Mouse (Mus musculus): ENCODE data around the gene Npff.

- TF ChIP-seq ZC3H11A (IDR thresholded peaks at IDR 0.05; ENCODE audit: low read depth, low read length) (no peak), EP300 (IDR thresholded peaks at IDR 0.05; ENCODE audit: low read length) (no peak), CTCF (conservative IDR thresholded peaks at IDR 0.05 in 1 of 2, IDR thresholded peaks at IDR 0.05 in 1 of 2; ENCODE audit: low read depth in 2 of 2, low read length in 2 of 2) (peak in 1 of 2 experiments; percentile 33; a peak in 2 of 4 replicates), POLR2AphosphoS2 (IDR thresholded peaks at IDR 0.05; ENCODE audit: low read depth, low read length) (no peak), MEF2A (IDR thresholded peaks at IDR 0.05; ENCODE audit: borderline replicate concordance, low read depth, low read length) (no peak), ELF1 (IDR thresholded peaks at IDR 0.05; ENCODE audit: low read depth, low read length) (no peak), TCF12 (IDR thresholded peaks at IDR 0.05; ENCODE audit: low read depth, low read length) (0 out of 2 replicates have a peak, but pooled peaks have one; percentile 3), USF2 (conservative IDR thresholded peaks at IDR 0.05; ENCODE audit: low read depth, low read length) (no peak), POLR2A (IDR thresholded peaks at IDR 0.05; ENCODE audit: low read depth, low read length) (peak; percentile 33; the same call in 1 of the 2 replicates), CHD2 (IDR thresholded peaks at IDR 0.05; ENCODE audit: low read length) (no peak), SIN3A (IDR thresholded peaks at IDR 0.05; ENCODE audit: low read length) (no peak; the same call in 1 of the 2 replicates)
Measured at GRCm38 (mm10) chr15:102516728-102517404, 7.9 kb downstream of the Npff start, which contains the start of gene Map3k12.
